Mouse (Mus musculus) frontal cortex, postnatal 25 days (tissue): ENCODE results near the gene Scd2.
"Not testable (repeated sequence)": the region's sequence is repeated elsewhere in the genome, so short reads cannot be mapped to it uniquely, and the experiment has no call there.

ENCODE experiments used
- DNase-seq, 2 experiments: peaks; one replicate each; pipeline ENCODE4 v3.0.0; 2022; ENCODE audit warnings: low spot score in 2 of 2

Scd2 gene

GRCm38 (mm10) chr19:44312007-44312360, 18.5 kb downstream of the Scd2 start:
- no peak for DNase-seq

DNA sequence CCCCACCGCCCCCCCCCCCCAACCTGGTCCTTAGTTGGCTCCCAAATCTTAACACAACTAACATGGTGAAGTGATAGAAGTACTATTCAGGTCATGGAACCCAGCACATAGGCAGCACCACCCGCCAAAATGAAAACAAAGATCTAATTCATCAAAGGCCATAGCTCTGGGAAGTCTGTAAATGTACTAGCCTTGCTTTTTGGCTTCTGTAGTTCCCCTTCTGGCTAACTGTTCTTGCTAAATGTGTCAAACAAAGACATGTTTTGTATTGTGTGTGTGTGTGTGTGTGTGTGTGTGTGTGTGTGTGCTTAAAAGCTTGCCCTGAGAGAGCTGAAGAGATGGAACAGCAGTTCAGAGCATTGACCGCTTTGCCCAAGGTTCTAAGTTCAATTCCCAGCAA, 19.6 kb downstream of the Scd2 start:
- no peak for DNase-seq

GRCm38 (mm10) chr19:44314327-44314759, 20.9 kb downstream of the Scd2 start:
- peak in 1 of 2 experiments; percentile 64 for DNase-seq

- DNase-seq = no peak
Observed at GRCm38 (mm10) chr19:44314871-44315414, 21.5 kb downstream of the Scd2 start.

DNA sequence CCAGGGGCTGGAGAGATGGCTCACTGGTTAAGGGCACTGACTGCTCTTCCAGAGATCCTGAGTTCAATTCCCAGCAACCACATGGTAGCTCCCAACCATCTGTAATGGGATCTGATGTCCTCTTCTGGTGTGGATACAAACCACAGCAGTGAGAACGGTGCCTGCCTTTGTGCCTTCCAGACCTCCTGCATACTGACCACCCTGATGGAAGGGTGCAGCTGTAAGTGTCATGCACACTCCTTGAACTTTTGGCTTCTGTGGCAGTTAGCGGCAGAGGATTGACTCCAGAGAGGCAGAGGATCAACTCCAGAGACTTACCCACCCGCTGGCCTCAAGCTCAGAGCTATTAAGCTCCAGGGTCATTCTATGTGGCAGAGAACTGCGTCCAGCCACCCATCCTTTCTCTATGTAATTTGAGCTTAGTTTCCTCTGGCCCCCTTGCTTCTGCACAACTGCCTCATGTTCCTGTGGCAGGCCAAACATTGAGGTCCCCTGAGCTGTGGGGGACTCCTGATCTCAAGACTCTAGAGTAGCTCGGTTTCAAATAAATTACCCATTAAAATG, 23.4 kb downstream of the Scd2 start:
- DNase-seq = no peak

DNA sequence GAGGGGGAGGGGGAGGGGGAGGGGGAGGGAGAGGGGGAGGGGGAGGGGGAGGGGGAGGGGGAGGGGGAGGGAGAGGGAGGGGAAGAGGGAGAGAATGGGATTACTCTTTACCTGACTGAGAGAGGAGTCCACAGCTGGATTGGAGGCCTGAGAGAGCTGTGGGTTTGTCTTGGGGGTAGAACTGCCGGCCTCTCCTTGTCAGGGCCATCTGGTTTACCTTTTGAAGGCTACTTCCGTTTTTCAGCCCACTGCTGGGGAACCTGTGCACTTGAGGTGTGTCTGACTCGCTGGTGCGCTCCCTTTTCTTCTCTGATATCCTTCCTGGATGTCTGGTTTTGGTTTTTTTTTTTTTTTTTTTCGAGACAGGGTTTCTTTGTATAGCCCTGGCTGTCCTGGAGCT, 23.9 kb downstream of the Scd2 start:
- DNase-seq = no peak

DNA sequence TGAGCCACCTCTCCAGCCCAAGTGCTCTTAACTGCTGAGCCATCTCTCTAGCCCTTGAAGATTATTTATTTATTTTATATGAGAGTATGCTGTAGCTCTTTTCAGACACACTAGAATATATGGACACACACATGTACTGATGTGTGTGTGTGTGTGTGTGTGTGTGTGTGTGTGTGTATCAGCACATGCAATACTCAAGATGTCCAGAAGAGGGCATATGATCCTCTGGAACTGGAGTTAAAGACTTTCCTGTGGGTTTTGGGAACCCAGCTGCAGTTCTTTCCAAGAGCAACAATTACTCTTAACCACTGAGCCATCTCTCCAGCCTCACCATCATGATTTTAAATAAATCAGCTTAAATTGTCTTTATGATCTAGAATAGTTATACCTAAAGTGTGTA, 25.1 kb downstream of the Scd2 start:
- no peak for DNase-seq

DNA sequence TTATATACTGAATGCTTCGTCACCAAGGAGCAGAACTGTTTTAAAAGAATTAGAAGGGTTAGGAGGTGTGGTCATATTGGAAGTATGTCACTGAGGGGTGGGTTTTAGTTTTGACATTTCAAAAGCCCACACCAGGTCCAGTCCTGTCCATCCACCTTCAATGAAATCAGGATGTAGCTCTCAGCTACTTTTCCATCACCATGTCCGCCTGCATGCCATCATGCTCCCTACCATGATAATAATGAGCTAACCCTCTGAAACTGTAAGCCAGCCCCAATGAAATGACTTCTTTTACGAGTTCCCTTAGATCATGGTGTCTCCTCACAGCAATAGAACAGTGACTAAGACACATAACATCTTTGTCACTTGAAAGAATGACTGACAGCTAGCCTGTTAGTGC, 26.8 kb downstream of the Scd2 start:
- DNase-seq = no peak

- DNase-seq = no peak
Observed at GRCm38 (mm10) chr19:44321201-44321600, 27.7 kb downstream of the Scd2 start.

GRCm38 (mm10) chr19:44321631-44322030, 28.2 kb downstream of the Scd2 start:
- no peak for DNase-seq

DNA sequence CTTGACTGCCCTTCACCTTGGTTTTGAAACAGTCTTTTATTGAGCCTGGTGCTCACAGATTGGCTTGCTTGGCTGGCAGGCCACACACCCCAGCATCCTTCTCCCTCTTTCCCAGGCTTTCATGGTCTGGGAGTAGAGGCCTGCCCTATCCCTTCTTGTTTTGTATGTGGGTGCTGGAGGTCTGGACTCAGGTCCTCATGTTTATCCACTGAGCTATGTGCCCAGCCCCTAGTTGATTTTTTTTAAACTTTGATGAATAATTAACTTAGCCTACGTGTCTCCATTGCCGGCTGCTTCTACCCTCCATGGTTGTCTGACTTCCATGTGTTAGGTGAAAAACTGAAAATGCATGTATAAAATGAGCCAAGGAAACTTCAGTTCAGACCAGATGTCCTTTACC, 36.1 kb downstream of the Scd2 start:
- DNase-seq = no peak

DNA sequence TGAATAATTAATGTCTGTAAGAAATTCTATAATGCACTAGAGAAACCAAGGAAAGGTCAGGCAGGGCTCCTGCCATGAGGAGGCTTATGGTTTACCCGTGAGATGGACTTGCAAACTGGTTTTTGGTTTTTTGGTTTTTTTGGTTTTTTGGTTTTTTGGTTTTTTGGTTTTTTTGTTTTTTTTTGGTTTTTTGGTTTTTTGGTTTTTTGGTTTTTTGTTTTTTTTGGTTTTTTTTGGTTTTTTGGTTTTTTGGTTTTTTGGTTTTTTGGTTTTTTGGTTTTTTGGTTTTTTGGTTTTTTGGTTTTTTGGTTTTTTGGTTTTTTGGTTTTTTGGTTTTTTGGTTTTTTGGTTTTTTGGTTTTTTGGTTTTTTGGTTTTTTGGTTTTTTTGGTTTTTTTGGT, 37.7 kb downstream of the Scd2 start:
- not testable (repeated sequence) for DNase-seq

DNA sequence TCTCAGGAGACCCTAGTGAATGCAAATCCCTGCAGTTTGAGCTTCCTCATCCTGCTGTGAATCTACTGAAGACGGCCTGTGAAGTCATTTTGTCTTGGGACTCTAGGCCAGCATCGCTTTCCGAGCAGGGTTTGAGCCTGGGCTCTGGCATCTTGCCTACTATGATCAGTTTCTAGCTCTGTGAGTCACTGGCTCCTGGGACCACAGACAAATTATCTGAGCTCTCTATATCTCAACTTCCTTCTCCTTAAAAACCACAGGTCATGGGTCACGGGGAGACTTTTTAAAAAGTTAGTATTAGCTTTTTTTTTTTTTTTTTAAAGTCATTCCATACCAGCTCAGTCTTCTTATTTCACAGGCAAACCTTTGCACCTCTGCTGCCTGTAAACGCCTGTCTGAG, 38.4 kb downstream of the Scd2 start:
- no peak for DNase-seq

GRCm38 (mm10) chr19:44332326-44332725, 38.9 kb downstream of the Scd2 start:
- DNase-seq = peak; percentile 31 to 52

DNA sequence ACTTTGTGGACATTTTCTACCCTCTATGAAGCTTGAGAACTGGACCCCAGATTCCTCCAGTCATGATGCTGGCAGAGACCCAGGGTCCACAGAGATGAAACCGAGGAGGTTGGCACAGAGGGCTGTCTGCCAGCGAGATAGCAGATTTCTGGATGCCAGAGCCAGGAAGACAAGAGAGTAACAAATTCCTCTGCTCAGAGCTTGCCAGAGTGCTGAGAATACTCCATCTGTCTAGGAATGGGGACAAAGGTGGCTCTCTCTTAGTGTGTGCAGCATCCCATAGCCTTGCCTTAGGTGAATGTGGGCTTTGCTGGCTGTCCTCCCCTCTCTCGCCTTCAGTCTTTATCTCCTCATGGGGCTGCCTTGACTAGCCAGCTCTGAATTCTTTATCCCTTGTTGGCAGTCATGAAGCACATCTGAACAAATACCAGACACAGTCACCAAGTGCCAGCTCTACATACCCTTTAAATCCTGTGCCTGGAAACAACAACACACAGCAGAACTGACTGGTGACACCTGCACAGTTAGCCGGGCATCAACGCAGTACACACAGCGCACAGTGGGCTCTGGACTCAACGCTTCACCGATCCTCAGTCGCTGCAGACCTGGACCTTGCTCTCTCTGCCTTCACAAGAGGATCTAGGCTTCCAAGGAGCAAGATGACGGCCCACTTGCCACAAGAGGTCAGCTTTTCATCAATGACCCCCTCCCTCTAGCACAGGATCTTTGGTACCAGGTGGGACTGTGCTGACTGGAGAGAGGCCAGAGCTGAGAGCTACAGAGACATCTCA, 39.6 kb downstream of the Scd2 start, which contains the start of gene Scd4:
Gene Scd4 (plus strand): TSS at position 260 of the 791 bp plus-strand sequence.
- DNase-seq = peak in 1 of 2 experiments; percentile 28

- DNase-seq = no peak
Observed at GRCm38 (mm10) chr19:44333991-44334390, 40.5 kb downstream of the Scd2 start.

DNA sequence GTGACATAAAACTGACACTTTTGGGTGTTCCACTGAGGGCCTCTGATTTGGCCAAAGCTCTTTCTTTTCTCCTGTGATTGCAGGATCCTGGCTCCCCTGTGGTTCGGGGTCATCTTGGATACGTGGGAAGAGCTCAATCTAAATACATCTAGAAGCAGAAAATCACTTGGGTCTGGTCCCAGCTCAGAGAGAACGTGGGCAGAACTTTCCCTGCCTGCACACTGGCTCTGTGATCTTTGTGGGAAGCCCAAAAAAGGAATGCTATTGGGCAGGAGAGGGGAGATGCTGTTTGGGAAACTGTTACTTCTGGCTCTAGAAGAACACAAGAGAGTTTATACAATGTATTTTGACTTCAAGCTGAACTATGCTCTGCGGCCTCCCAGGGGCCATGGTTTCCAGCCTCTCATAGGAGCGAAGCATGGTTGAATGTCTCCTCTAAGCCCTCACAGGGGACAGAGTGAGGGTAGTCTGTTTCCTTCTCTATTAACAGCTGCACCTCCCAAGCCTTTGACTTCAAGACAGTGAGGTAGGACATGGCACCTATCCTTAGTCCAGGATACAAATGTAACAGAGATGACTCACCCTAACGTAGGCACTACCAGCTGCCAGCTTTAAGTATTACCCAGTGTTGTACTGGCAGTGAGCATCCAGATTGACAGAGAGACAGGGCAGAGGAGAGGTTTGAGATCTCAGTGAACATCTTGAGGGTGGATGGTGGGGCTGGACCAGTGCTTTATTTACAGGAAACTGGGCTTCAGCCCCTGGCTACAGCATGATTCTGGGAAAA, 42.6 kb downstream of the Scd2 start:
- no peak for DNase-seq

GRCm38 (mm10) chr19:44349689-44350088, 56.2 kb downstream of the Scd2 start:
- DNase-seq = no peak

- no peak for DNase-seq
Observed at GRCm38 (mm10) chr19:44351756-44352155, 58.3 kb downstream of the Scd2 start.
